Mouse (Mus musculus): ENCODE measurements around the gene Klrb1f.

- no peak for TF ChIP-seq EP300 (IDR thresholded peaks at IDR 0.05; ENCODE audit: insufficient read depth, low read depth, low read length)
- TF ChIP-seq CTCF (IDR thresholded peaks at IDR 0.05), result no peak
Measured at GRCm38 (mm10) chr6:129085098-129085497, 39.4 kb downstream of the Klrb1f start.
